Mouse (Mus musculus): Measurements from ENCODE around the gene Ncoa1. TPM values are rescaled to one million over a fixed set of nuclear protein-coding genes. Genes with fewer than 3 reads are reported as not detected.

The Ncoa1 gene
- polyA plus RNA-seq, 1 experiment from 2014 or later: 0.74 TPM

- H3K27me3 ChIP-seq: no peaks in the 10 kb centered on the region
- no peaks in the 10 kb centered on the region for H3K4me1 ChIP-seq (replicated peaks)
- no peak overlapping the region for H3K9ac ChIP-seq
- no peak for DNase-seq
- ATAC-seq (ENCODE audit: low read depth): no peak
- H3K27ac ChIP-seq: no peak overlapping the region
- 82% methylated on average over 11 of the region's 11 CpGs for WGBS (ENCODE audit: insufficient replicate concordance)
- no peak overlapping the region for H3K4me3 ChIP-seq (replicated peaks)
- no peaks in the 10 kb centered on the region for H3K9me3 ChIP-seq (replicated peaks)
- no peak overlapping the region for H3K4me2 ChIP-seq
- peaks cover 28% of the 10 kb centered on the region for H3K36me3 ChIP-seq
Observed at GRCm38 (mm10) chr12:4206106-4206505, 270.9 kb downstream of the Ncoa1 start.

- no peak overlapping the region for H3K9ac ChIP-seq
- no peak overlapping the region for H3K27ac ChIP-seq
- H3K27me3 ChIP-seq: no peaks in the 10 kb centered on the region
- H3K9me3 ChIP-seq (replicated peaks): no peaks in the 10 kb centered on the region
- no peak overlapping the region for H3K4me2 ChIP-seq
- H3K4me3 ChIP-seq (replicated peaks): no peak overlapping the region
- no peaks in the 10 kb centered on the region for H3K4me1 ChIP-seq (replicated peaks)
- DNase-seq: no peak
- ATAC-seq (ENCODE audit: low read depth): no peak
- 0 out of 2 replicates have a peak, but pooled peaks cover 13% of the 10 kb centered on the region for H3K36me3 ChIP-seq
- WGBS (ENCODE audit: insufficient replicate concordance): 73% methylated on average over 4 of the region's 4 CpGs
Observed at GRCm38 (mm10) chr12:4202206-4202605, 274.8 kb downstream of the Ncoa1 start.

DNA sequence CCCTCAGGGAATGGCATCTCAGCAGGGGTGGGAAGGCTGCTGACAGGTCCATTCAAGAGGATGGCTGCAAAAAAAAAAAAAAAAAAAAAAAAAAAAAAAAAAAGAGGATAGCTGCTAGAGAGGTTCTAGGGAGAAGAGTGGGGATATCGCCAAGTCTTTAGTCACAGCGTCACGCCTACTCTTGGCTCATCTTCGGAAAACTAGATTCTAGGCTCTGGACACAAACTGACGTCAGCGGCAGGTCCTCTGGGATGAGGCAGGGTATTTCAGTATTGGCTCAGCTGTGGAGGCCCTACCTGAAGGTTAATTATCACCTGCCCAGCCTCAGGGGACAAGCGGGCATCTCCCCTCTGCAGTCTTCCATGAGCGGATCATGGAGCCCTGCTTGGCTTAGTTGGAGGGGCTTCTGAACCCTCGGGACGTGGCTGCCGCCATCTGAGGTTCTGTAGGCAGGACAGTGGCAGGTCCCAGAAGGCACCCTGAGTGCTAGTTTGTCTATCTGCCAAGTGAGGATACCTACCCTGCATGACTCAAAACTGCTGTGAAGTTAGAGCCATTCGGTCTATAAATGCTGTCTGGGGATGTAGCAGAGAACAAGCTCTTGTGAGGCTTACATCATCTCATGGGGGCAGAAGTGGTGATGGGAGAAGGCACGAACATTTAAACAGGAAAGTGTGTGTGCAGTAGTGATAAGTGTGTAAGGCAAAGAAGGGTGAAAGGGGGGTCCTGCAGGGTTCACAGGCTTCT lies 275.4 kb downstream of the Ncoa1 start:
- Histone ChIP-seq H3K4me3 (replicated peaks) (no peak overlapping the region), H3K9me3 (replicated peaks) (no peaks in the 10 kb centered on the region), H3K36me3 (0 out of 2 replicates have a peak, but pooled peaks cover 8% of the 10 kb centered on the region), H3K27me3 (no peaks in the 10 kb centered on the region), H3K4me2 (no peak overlapping the region), H3K27ac (no peak overlapping the region), H3K4me1 (replicated peaks) (no peaks in the 10 kb centered on the region), H3K9ac (no peak overlapping the region)
- ATAC-seq (ENCODE audit: low read depth) (no peak), DNase-seq (no peak)
- WGBS (ENCODE audit: insufficient replicate concordance): 76% methylated on average over 13 of the region's 13 CpGs

GRCm38 (mm10) chr12:4199271-4199670 lies 277.7 kb downstream of the Ncoa1 start:
- Histone ChIP-seq H3K9ac (no peak overlapping the region), H3K4me3 (replicated peaks) (no peak overlapping the region), H3K27ac (no peak overlapping the region), H3K27me3 (no peaks in the 10 kb centered on the region), H3K4me2 (no peak overlapping the region), H3K4me1 (replicated peaks) (no peaks in the 10 kb centered on the region), H3K9me3 (replicated peaks) (no peaks in the 10 kb centered on the region), H3K36me3 (no peaks in the 10 kb centered on the region)
- WGBS (ENCODE audit: insufficient replicate concordance): 81% methylated on average over 11 of the region's 11 CpGs
- DNase-seq (no peak), ATAC-seq (ENCODE audit: low read depth) (no peak)

GRCm38 (mm10) chr12:4198702-4199101 lies 278.3 kb downstream of the Ncoa1 start:
- ATAC-seq (ENCODE audit: low read depth): no peak
- Histone ChIP-seq H3K4me3 (replicated peaks) (no peak overlapping the region), H3K4me2 (no peak overlapping the region), H3K9me3 (replicated peaks) (no peaks in the 10 kb centered on the region), H3K27me3 (no peaks in the 10 kb centered on the region), H3K4me1 (replicated peaks) (no peaks in the 10 kb centered on the region), H3K9ac (no peak overlapping the region), H3K27ac (no peak overlapping the region), H3K36me3 (no peaks in the 10 kb centered on the region)
- WGBS (ENCODE audit: insufficient replicate concordance): 60% methylated on average over 4 of the region's 4 CpGs
- no peak for DNase-seq

Other genes starting within 250 kb of the Ncoa1 start
- gene Ptrhd1, start 243.2 kb downstream of the Ncoa1 start, polyA plus RNA-seq (2015; fragmentation: Nextera tagmentation; extraction: Ambion mirVana): 3.1 and 3.4 TPM in 2 replicates
- gene Cenpo, start 242.9 kb downstream of the Ncoa1 start, polyA plus RNA-seq (2015; fragmentation: Nextera tagmentation; extraction: Ambion mirVana): 12.6 and 13.8 TPM in 2 replicates
- 24.2 and 27.9 TPM in 2 replicates for gene Itsn2, start 115.5 kb upstream of the Ncoa1 start, polyA plus RNA-seq (2015; fragmentation: Nextera tagmentation; extraction: Ambion mirVana)
- not detected in 2 replicates for gene Gm3625, start 115.7 kb upstream of the Ncoa1 start, polyA plus RNA-seq (2015; fragmentation: Nextera tagmentation; extraction: Ambion mirVana)